Mouse (Mus musculus) c-Kit-positive CD71-negative TER-119-negative erythroid progenitor cells, embryonic 14.5 days (primary cell): ENCODE measurements around the gene B130006D01Rik.
"Not testable (repeated sequence)": the region's sequence is repeated elsewhere in the genome, so short reads cannot be mapped to it uniquely, and the experiment has no call there.

Source experiments
- DNase-seq: peaks from one replicate; pipeline ENCODE4 v3.0.0-alpha.2; 2013; ENCODE audit warnings: low read depth

B130006D01Rik gene

GRCm38 (mm10) chr11:95713811-95714241, 9.6 kb upstream of the B130006D01Rik start:
- no peak for DNase-seq

GRCm38 (mm10) chr11:95714411-95714810, 9.0 kb upstream of the B130006D01Rik start:
- no peak for DNase-seq

- DNase-seq = no peak
Measured at GRCm38 (mm10) chr11:95716136-95716535, 7.3 kb upstream of the B130006D01Rik start.

- no peak for DNase-seq
Measured at GRCm38 (mm10) chr11:95719356-95719755, 4.0 kb upstream of the B130006D01Rik start.

GRCm38 (mm10) chr11:95724466-95724865, 1.1 kb downstream of the B130006D01Rik start:
- DNase-seq = no peak

GRCm38 (mm10) chr11:95726156-95726555, 2.8 kb downstream of the B130006D01Rik start:
- no peak for DNase-seq

- no peak for DNase-seq
Measured at GRCm38 (mm10) chr11:95727947-95728346, 4.6 kb downstream of the B130006D01Rik start.

- no peak for DNase-seq
Measured at GRCm38 (mm10) chr11:95728916-95729907, 5.8 kb downstream of the B130006D01Rik start.

GRCm38 (mm10) chr11:95734485-95734884, 11.1 kb downstream of the B130006D01Rik start:
- DNase-seq = no peak

GRCm38 (mm10) chr11:95737811-95738210, 14.4 kb downstream of the B130006D01Rik start:
- no peak for DNase-seq

- no peak for DNase-seq
Measured at GRCm38 (mm10) chr11:95744521-95744920, 21.1 kb downstream of the B130006D01Rik start.

GRCm38 (mm10) chr11:95746821-95747220, 23.4 kb downstream of the B130006D01Rik start:
- no peak for DNase-seq

GRCm38 (mm10) chr11:95748331-95748730, 24.9 kb downstream of the B130006D01Rik start:
- no peak for DNase-seq

- DNase-seq = no peak
Measured at GRCm38 (mm10) chr11:95749619-95750018, 26.2 kb downstream of the B130006D01Rik start.

GRCm38 (mm10) chr11:95750995-95751394, 27.6 kb downstream of the B130006D01Rik start:
- peak; percentile 82 for DNase-seq

- not testable (repeated sequence) for DNase-seq
Measured at GRCm38 (mm10) chr11:95755137-95755536, 31.8 kb downstream of the B130006D01Rik start.

- no peak for DNase-seq
Measured at GRCm38 (mm10) chr11:95760521-95760920, 37.1 kb downstream of the B130006D01Rik start.

GRCm38 (mm10) chr11:95762996-95763395, 39.6 kb downstream of the B130006D01Rik start:
- no peak for DNase-seq

- DNase-seq = no peak
Measured at GRCm38 (mm10) chr11:95764806-95765205, 41.4 kb downstream of the B130006D01Rik start.

- no peak for DNase-seq
Measured at GRCm38 (mm10) chr11:95765334-95765733, 41.9 kb downstream of the B130006D01Rik start.

- no peak for DNase-seq
Measured at GRCm38 (mm10) chr11:95768244-95768643, 44.9 kb downstream of the B130006D01Rik start.

- no peak for DNase-seq
Measured at GRCm38 (mm10) chr11:95769208-95769607, 45.8 kb downstream of the B130006D01Rik start.

GRCm38 (mm10) chr11:95770720-95771364, 47.5 kb downstream of the B130006D01Rik start:
- DNase-seq = no peak
